Mouse (Mus musculus) thymus, postnatal 25 days (tissue): ENCODE measurements around the gene Myo1d.
A peak's percentile ranks its signal among the peaks of the same experiment; 100 is the strongest.

ENCODE experiments used
- DNase-seq: peaks from one replicate; pipeline ENCODE4 v3.0.0; 2022

The Myo1d gene

GRCm38 (mm10) chr11:80529149-80529548 is 250.7 kb downstream of the Myo1d start:
- DNase-seq = no peak

GRCm38 (mm10) chr11:80527697-80528096 is 252.1 kb downstream of the Myo1d start:
- peak; percentile 58 for DNase-seq

- no peak for DNase-seq
Observed at GRCm38 (mm10) chr11:80524213-80524612, 255.6 kb downstream of the Myo1d start.

- DNase-seq = no peak
Observed at GRCm38 (mm10) chr11:80523410-80523809, 256.4 kb downstream of the Myo1d start.

- DNase-seq = no peak
Observed at GRCm38 (mm10) chr11:80522852-80523251, 257.0 kb downstream of the Myo1d start.

GRCm38 (mm10) chr11:80521148-80521547 is 258.7 kb downstream of the Myo1d start:
- no peak for DNase-seq

GRCm38 (mm10) chr11:80518421-80519367 is 261.1 kb downstream of the Myo1d start:
- no peak for DNase-seq

GRCm38 (mm10) chr11:80515895-80516294 is 263.9 kb downstream of the Myo1d start:
- no peak for DNase-seq

- DNase-seq = no peak
Observed at GRCm38 (mm10) chr11:80515346-80515745, 264.5 kb downstream of the Myo1d start.

- DNase-seq = peak; percentile 27
Observed at GRCm38 (mm10) chr11:80513796-80514195, 266.0 kb downstream of the Myo1d start.

GRCm38 (mm10) chr11:80512313-80513056 is 267.3 kb downstream of the Myo1d start:
- peak; percentile 66 for DNase-seq

- DNase-seq = peak; percentile 48
Observed at GRCm38 (mm10) chr11:80510124-80510523, 269.7 kb downstream of the Myo1d start.

GRCm38 (mm10) chr11:80509176-80509506 is 270.7 kb downstream of the Myo1d start:
- DNase-seq = no peak

- DNase-seq = peak; percentile 82
Observed at GRCm38 (mm10) chr11:80508361-80509175, 271.3 kb downstream of the Myo1d start.

GRCm38 (mm10) chr11:80507791-80508190 is 272.0 kb downstream of the Myo1d start:
- no peak for DNase-seq

- no peak for DNase-seq
Observed at GRCm38 (mm10) chr11:80506483-80506882, 273.3 kb downstream of the Myo1d start.

GRCm38 (mm10) chr11:80505581-80505980 is 274.2 kb downstream of the Myo1d start:
- DNase-seq = peak; percentile 30

- peak; percentile 53 for DNase-seq
Observed at GRCm38 (mm10) chr11:80504519-80505385, 275.1 kb downstream of the Myo1d start.

GRCm38 (mm10) chr11:80503726-80504452 is 275.9 kb downstream of the Myo1d start:
- DNase-seq = peak; percentile 74

- no peak for DNase-seq
Observed at GRCm38 (mm10) chr11:80503281-80503680, 276.5 kb downstream of the Myo1d start.

GRCm38 (mm10) chr11:80499550-80499952 is 280.3 kb downstream of the Myo1d start:
- no peak for DNase-seq
